Mouse (Mus musculus) heart, postnatal 14 days (tissue): Measurements from ENCODE around the gene 6030468B19Rik. TPM values are rescaled to one million over a fixed set of nuclear protein-coding genes. Genes with fewer than 3 reads are reported as not detected.
"Not testable (repeated sequence)": the region's sequence is repeated elsewhere in the genome, so short reads cannot be mapped to it uniquely, and the experiment has no call there.

Source experiments
- DNase-seq, 2 experiments: peaks; one replicate each; pipeline ENCODE4 v3.0.0; 2021 to 2022
- intact Hi-C: fragments of 180-260 bp; cut with DNase I; formaldehyde crosslinking; loops from one replicate; pipeline ENCODE4 v1.15.1; 2025
- total RNA-seq, 2 experiments: library from RNA; stranded (reverse); gene quantifications; 2 replicates each; pipeline ENCODE4 v1.2.3; 2021

Gene 6030468B19Rik
- total RNA-seq, 2 experiments from 2014 or later: not detected

GRCm38 (mm10) chr11:117826164-117826563 is 28.7 kb downstream of the 6030468B19Rik start:
- intact Hi-C loops: no loop called here

GRCm38 (mm10) chr11:117826916-117827315 is 29.5 kb downstream of the 6030468B19Rik start:
- no peak for DNase-seq
- intact Hi-C loops: no loop called here

More at GRCm38 (mm10) chr11:117826164-117826563, 28.7 kb downstream of the 6030468B19Rik start:
- DNase-seq: no peak

GRCm38 (mm10) chr11:117827386-117827785 is 29.9 kb downstream of the 6030468B19Rik start:
- intact Hi-C loops: no loop called here
- DNase-seq: no peak

- peak; percentile 53 to 54 for DNase-seq
- intact Hi-C loops: no loop called here
Observed at GRCm38 (mm10) chr11:117828149-117828887, 30.9 kb downstream of the 6030468B19Rik start.

- intact Hi-C loops: no loop called here
Observed at GRCm38 (mm10) chr11:117828888-117829604, 31.6 kb downstream of the 6030468B19Rik start.

GRCm38 (mm10) chr11:117829671-117830215 is 32.3 kb downstream of the 6030468B19Rik start:
- peak in 1 of 2 experiments; percentile 57 for DNase-seq
- intact Hi-C loops: no loop called here

More at GRCm38 (mm10) chr11:117828888-117829604, 31.6 kb downstream of the 6030468B19Rik start:
- DNase-seq: peak; percentile 58 to 67

GRCm38 (mm10) chr11:117830401-117830800 is 32.9 kb downstream of the 6030468B19Rik start:
- intact Hi-C loops: no loop called here
- DNase-seq: no peak

- intact Hi-C loops: no loop called here
Observed at GRCm38 (mm10) chr11:117832086-117832969, 34.9 kb downstream of the 6030468B19Rik start.

GRCm38 (mm10) chr11:117833509-117833908 is 36.0 kb downstream of the 6030468B19Rik start:
- DNase-seq, intact Hi-C loops: not testable (repeated sequence)

More at GRCm38 (mm10) chr11:117832086-117832969, 34.9 kb downstream of the 6030468B19Rik start:
- DNase-seq: peak; percentile 70 to 76

- intact Hi-C loops: no loop called here
- no peak for DNase-seq
Observed at GRCm38 (mm10) chr11:117834086-117834485, 36.6 kb downstream of the 6030468B19Rik start.

GRCm38 (mm10) chr11:117836306-117836705 is 38.8 kb downstream of the 6030468B19Rik start:
- DNase-seq: no peak
- intact Hi-C loops: no loop called here

GRCm38 (mm10) chr11:117838572-117838971 is 41.1 kb downstream of the 6030468B19Rik start:
- intact Hi-C loops: no loop called here
- DNase-seq: no peak

- DNase-seq: no peak
- intact Hi-C loops: no loop called here
Observed at GRCm38 (mm10) chr11:117839021-117839420, 41.6 kb downstream of the 6030468B19Rik start.

GRCm38 (mm10) chr11:117840910-117841309 is 43.5 kb downstream of the 6030468B19Rik start:
- intact Hi-C loops: no loop called here
- DNase-seq: no peak

- no peak for DNase-seq
- intact Hi-C loops: no loop called here
Observed at GRCm38 (mm10) chr11:117843434-117843833, 46.0 kb downstream of the 6030468B19Rik start.

GRCm38 (mm10) chr11:117844997-117845396 is 47.5 kb downstream of the 6030468B19Rik start:
- DNase-seq: no peak
- intact Hi-C loops: no loop called here

GRCm38 (mm10) chr11:117845651-117846050 is 48.2 kb downstream of the 6030468B19Rik start:
- no peak for DNase-seq
- intact Hi-C loops: no loop called here

GRCm38 (mm10) chr11:117846640-117847039 is 49.2 kb downstream of the 6030468B19Rik start:
- intact Hi-C loops: no loop called here
- no peak for DNase-seq

GRCm38 (mm10) chr11:117847593-117848215 is 50.2 kb downstream of the 6030468B19Rik start:
- intact Hi-C loops: no loop called here
- DNase-seq: no peak
